Mouse (Mus musculus): ENCODE measurements at regions not wholly inside any gene's neighbourhood (a gene's known extent, or its start where the extent isn't known, plus 50 kb on each side); places are given as distances from the start of the nearest gene placed in this dataset.

- no peaks in the 10 kb centered on the region for H3K4me1 ChIP-seq (ENCODE audit: control insufficient read depth, insufficient read depth, insufficient read length, low read length)
- H3K27ac ChIP-seq (ENCODE audit: insufficient read depth, low read depth, low read length): no peak overlapping the region
- WGBS: 78% methylated on average over 3 of the region's 3 CpGs
These were observed 156.4 kb upstream of the Camk1g start for GRCm38 (mm10) chr1:193526501-193526900.

GRCm38 (mm10) chr1:193522007-193522406, 151.9 kb upstream of the Camk1g start:
- H3K4me1 ChIP-seq (ENCODE audit: control insufficient read depth, insufficient read depth, insufficient read length, low read length): no peaks in the 10 kb centered on the region
- no peak overlapping the region for H3K4me3 ChIP-seq (ENCODE audit: low read depth, low read length)
- no peaks in the 10 kb centered on the region for H3K36me3 ChIP-seq (ENCODE audit: control insufficient read depth, insufficient read depth, low read length)
- no peak for TF ChIP-seq CTCF (IDR thresholded peaks at IDR 0.05; ENCODE audit: extremely low read depth, insufficient read length, insufficient replicate concordance, low read depth, low read length)
- TF ChIP-seq POLR2A (IDR thresholded peaks at IDR 0.05; ENCODE audit: low read depth, low read length): no peak
- H3K27me3 ChIP-seq (ENCODE audit: control insufficient read depth, insufficient read depth, low read length): no peaks in the 10 kb centered on the region
- 62% methylated on average over 2 of the region's 2 CpGs for WGBS
- no peak overlapping the region for H3K27ac ChIP-seq (ENCODE audit: insufficient read depth, low read depth, low read length)

More at GRCm38 (mm10) chr1:193526501-193526900, 156.4 kb upstream of the Camk1g start:
- H3K36me3 ChIP-seq (ENCODE audit: control insufficient read depth, insufficient read depth, low read length): no peaks in the 10 kb centered on the region
- H3K27me3 ChIP-seq (ENCODE audit: control insufficient read depth, insufficient read depth, low read length): no peaks in the 10 kb centered on the region
- H3K4me3 ChIP-seq (ENCODE audit: low read depth, low read length): no peak overlapping the region
- no peak for TF ChIP-seq POLR2A (IDR thresholded peaks at IDR 0.05; ENCODE audit: low read depth, low read length)
- TF ChIP-seq CTCF (IDR thresholded peaks at IDR 0.05; ENCODE audit: extremely low read depth, insufficient read length, insufficient replicate concordance, low read depth, low read length): no peak

- 80% methylated on average over 1 of the region's 1 CpGs for WGBS
- TF ChIP-seq CTCF (IDR thresholded peaks at IDR 0.05; ENCODE audit: extremely low read depth, insufficient read length, insufficient replicate concordance, low read depth, low read length) (no peak), POLR2A (IDR thresholded peaks at IDR 0.05; ENCODE audit: low read depth, low read length) (no peak)
- no peaks in the 10 kb centered on the region for H3K36me3 ChIP-seq (ENCODE audit: control insufficient read depth, insufficient read depth, low read length)
- no peak overlapping the region for H3K4me3 ChIP-seq (ENCODE audit: low read depth, low read length)
- H3K4me1 ChIP-seq (ENCODE audit: control insufficient read depth, insufficient read depth, insufficient read length, low read length): no peaks in the 10 kb centered on the region
- no peak overlapping the region for H3K27ac ChIP-seq (ENCODE audit: insufficient read depth, low read depth, low read length)
- H3K27me3 ChIP-seq (ENCODE audit: control insufficient read depth, insufficient read depth, low read length): no peaks in the 10 kb centered on the region
These were observed 148.7 kb upstream of the Camk1g start for GRCm38 (mm10) chr1:193518840-193519239.

- Histone ChIP-seq H3K36me3 (ENCODE audit: control insufficient read depth, insufficient read depth, low read length) (no peaks in the 10 kb centered on the region), H3K27me3 (ENCODE audit: control insufficient read depth, insufficient read depth, low read length) (no peaks in the 10 kb centered on the region), H3K4me1 (ENCODE audit: control insufficient read depth, insufficient read depth, insufficient read length, low read length) (no peaks in the 10 kb centered on the region), H3K4me3 (ENCODE audit: low read depth, low read length) (no peak overlapping the region), H3K27ac (ENCODE audit: insufficient read depth, low read depth, low read length) (no peak overlapping the region)
- no peak for TF ChIP-seq CTCF (IDR thresholded peaks at IDR 0.05; ENCODE audit: extremely low read depth, insufficient read length, insufficient replicate concordance, low read depth, low read length)
- TF ChIP-seq POLR2A (IDR thresholded peaks at IDR 0.05; ENCODE audit: low read depth, low read length): no peak
- WGBS: 71% methylated on average over 4 of the region's 4 CpGs
These were observed 147.9 kb upstream of the Camk1g start for GRCm38 (mm10) chr1:193517968-193518367.

GRCm38 (mm10) chr1:193517293-193517692, 147.2 kb upstream of the Camk1g start:
- no peak overlapping the region for H3K4me3 ChIP-seq (ENCODE audit: low read depth, low read length)
- no peak overlapping the region for H3K27ac ChIP-seq (ENCODE audit: insufficient read depth, low read depth, low read length)
- H3K36me3 ChIP-seq (ENCODE audit: control insufficient read depth, insufficient read depth, low read length): no peaks in the 10 kb centered on the region
- H3K27me3 ChIP-seq (ENCODE audit: control insufficient read depth, insufficient read depth, low read length): no peaks in the 10 kb centered on the region
- no peak for TF ChIP-seq POLR2A (IDR thresholded peaks at IDR 0.05; ENCODE audit: low read depth, low read length)
- no peak for TF ChIP-seq CTCF (IDR thresholded peaks at IDR 0.05; ENCODE audit: extremely low read depth, insufficient read length, insufficient replicate concordance, low read depth, low read length)
- H3K4me1 ChIP-seq (ENCODE audit: control insufficient read depth, insufficient read depth, insufficient read length, low read length): no peaks in the 10 kb centered on the region
- WGBS: 43% methylated on average over 2 of the region's 2 CpGs

GRCm38 (mm10) chr1:193516395-193516794, 146.3 kb upstream of the Camk1g start:
- WGBS: 70% methylated on average over 3 of the region's 3 CpGs
- H3K4me3 ChIP-seq (ENCODE audit: low read depth, low read length): no peak overlapping the region
- no peak for TF ChIP-seq CTCF (IDR thresholded peaks at IDR 0.05; ENCODE audit: extremely low read depth, insufficient read length, insufficient replicate concordance, low read depth, low read length)
- no peak for TF ChIP-seq POLR2A (IDR thresholded peaks at IDR 0.05; ENCODE audit: low read depth, low read length)
- no peaks in the 10 kb centered on the region for H3K27me3 ChIP-seq (ENCODE audit: control insufficient read depth, insufficient read depth, low read length)
- H3K36me3 ChIP-seq (ENCODE audit: control insufficient read depth, insufficient read depth, low read length): no peaks in the 10 kb centered on the region
- no peaks in the 10 kb centered on the region for H3K4me1 ChIP-seq (ENCODE audit: control insufficient read depth, insufficient read depth, insufficient read length, low read length)
- H3K27ac ChIP-seq (ENCODE audit: insufficient read depth, low read depth, low read length): no peak overlapping the region; the same call in 1 of the 2 replicates

- no peaks in the 10 kb centered on the region for H3K27me3 ChIP-seq (ENCODE audit: control insufficient read depth, insufficient read depth, low read length)
- H3K36me3 ChIP-seq (ENCODE audit: control insufficient read depth, insufficient read depth, low read length): no peaks in the 10 kb centered on the region
- no peak for TF ChIP-seq CTCF (IDR thresholded peaks at IDR 0.05; ENCODE audit: extremely low read depth, insufficient read length, insufficient replicate concordance, low read depth, low read length)
- no peak overlapping the region for H3K4me3 ChIP-seq (ENCODE audit: low read depth, low read length)
- peaks cover 3% of the 10 kb centered on the region; the same call in 1 of the 2 replicates for H3K4me1 ChIP-seq (ENCODE audit: control insufficient read depth, insufficient read depth, insufficient read length, low read length)
- 19% methylated on average over 9 of the region's 9 CpGs for WGBS
- no peak overlapping the region; the same call in 1 of the 2 replicates for H3K27ac ChIP-seq (ENCODE audit: insufficient read depth, low read depth, low read length)
These were observed 144.0 kb upstream of the Camk1g start for GRCm38 (mm10) chr1:193513929-193514710.

Measured in small intestine, adult 2 months (tissue).